Mouse (Mus musculus) urinary bladder, postnatal 25 days (tissue): ENCODE results near the gene Cdca8.

Experiments used
- DNase-seq: peaks from one replicate; pipeline ENCODE4 v3.0.0; 2022; ENCODE audit warnings: low spot score

The Cdca8 gene

GRCm38 (mm10) chr4:124880599-124880998 is 58.5 kb downstream of the Cdca8 start, which contains the start of gene Epha10:
Gene Epha10, plus strand, starts transcription at chr4:124880899.
- no peak for DNase-seq

DNA sequence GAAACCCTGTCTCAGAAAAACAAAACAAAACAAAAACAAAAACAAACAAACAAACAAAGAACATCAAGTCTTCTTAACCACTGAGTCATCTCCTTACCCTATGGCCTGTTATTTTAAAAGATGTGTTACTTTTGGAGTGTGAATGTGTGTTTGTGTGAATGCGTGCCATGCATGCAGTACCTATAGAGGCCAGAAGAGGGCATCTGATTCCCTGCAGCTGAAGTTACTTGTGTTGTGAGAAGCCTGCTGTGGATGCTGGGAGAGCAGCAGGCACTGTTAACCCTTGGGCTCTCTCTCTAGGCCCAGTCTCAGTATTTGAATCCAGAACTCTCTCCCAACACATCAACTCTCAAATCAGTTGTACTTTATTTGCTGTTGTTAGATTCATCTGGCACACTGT is 66.4 kb downstream of the Cdca8 start:
- DNase-seq = no peak
